Mouse (Mus musculus): ENCODE measurements at regions not wholly inside any gene's neighbourhood (a gene's known extent, or its start where the extent isn't known, plus 50 kb on each side); places are given as distances from the start of the nearest gene placed in this dataset.

- no peak for TF ChIP-seq POLR2A (IDR thresholded peaks at IDR 0.05; ENCODE audit: borderline replicate concordance, extremely low read depth, insufficient read depth, insufficient read length)
- Histone ChIP-seq H3K4me1 (ENCODE audit: control insufficient read depth, insufficient read depth, low read length) (no peaks in the 10 kb centered on the region), H3K27ac (replicated peaks; ENCODE audit: low read depth, low read length) (no peak overlapping the region), H3K4me3 (replicated peaks; ENCODE audit: low read length) (no peak overlapping the region), H3K4me2 (replicated peaks; ENCODE audit: low read depth, low read length, severe bottlenecking) (no peak overlapping the region), H3K27me3 (ENCODE audit: control insufficient read depth, insufficient read depth, low read length) (no peaks in the 10 kb centered on the region), H3K9ac (ENCODE audit: low read depth, low read length, severe bottlenecking) (no peak overlapping the region), H3K36me3 (ENCODE audit: control insufficient read depth, insufficient read depth, low read length) (no peaks in the 10 kb centered on the region), H3K9me3 (ENCODE audit: control insufficient read depth, low read length) (no peaks in the 10 kb centered on the region)
- WGBS, result 60% methylated on average over 3 of the region's 3 CpGs
- ATAC-seq (ENCODE audit: low FRiP score, low read depth) (no peak), DNase-seq (ENCODE audit: low spot score) (no peak)
Observed at GRCm38 (mm10) chr3:105359636-105360035, 92.5 kb upstream of the Kcnd3 start.

- H3K4me1 ChIP-seq (ENCODE audit: control insufficient read depth, insufficient read depth, low read length), result no peaks in the 10 kb centered on the region
- DNase-seq (ENCODE audit: low spot score), result no peak
- H3K4me2 ChIP-seq (replicated peaks; ENCODE audit: low read depth, low read length, severe bottlenecking), result no peak overlapping the region
- H3K4me3 ChIP-seq (replicated peaks; ENCODE audit: low read length), result no peak overlapping the region
- no peaks in the 10 kb centered on the region for H3K9me3 ChIP-seq (ENCODE audit: control insufficient read depth, low read length)
- H3K36me3 ChIP-seq (ENCODE audit: control insufficient read depth, insufficient read depth, low read length), result no peaks in the 10 kb centered on the region
- no peaks in the 10 kb centered on the region for H3K27me3 ChIP-seq (ENCODE audit: control insufficient read depth, insufficient read depth, low read length)
- no peak overlapping the region for H3K27ac ChIP-seq (replicated peaks; ENCODE audit: low read depth, low read length)
- no peak for TF ChIP-seq POLR2A (IDR thresholded peaks at IDR 0.05; ENCODE audit: borderline replicate concordance, extremely low read depth, insufficient read depth, insufficient read length)
- WGBS, result 86% methylated on average over 5 of the region's 5 CpGs
- ATAC-seq (ENCODE audit: low FRiP score, low read depth), result no peak
- H3K9ac ChIP-seq (ENCODE audit: low read depth, low read length, severe bottlenecking), result no peak overlapping the region
Observed at GRCm38 (mm10) chr3:105364685-105365084, 87.4 kb upstream of the Kcnd3 start.

GRCm38 (mm10) chr3:105366806-105367205, 85.3 kb upstream of the Kcnd3 start:
- no peak overlapping the region for H3K4me3 ChIP-seq (replicated peaks; ENCODE audit: low read length)
- no peaks in the 10 kb centered on the region for H3K4me1 ChIP-seq (ENCODE audit: control insufficient read depth, insufficient read depth, low read length)
- H3K27me3 ChIP-seq (ENCODE audit: control insufficient read depth, insufficient read depth, low read length), result no peaks in the 10 kb centered on the region
- 82% methylated on average over 6 of the region's 6 CpGs for WGBS
- H3K9ac ChIP-seq (ENCODE audit: low read depth, low read length, severe bottlenecking), result no peak overlapping the region
- ATAC-seq (ENCODE audit: low FRiP score, low read depth) (no peak), DNase-seq (ENCODE audit: low spot score) (no peak)
- no peaks in the 10 kb centered on the region for H3K36me3 ChIP-seq (ENCODE audit: control insufficient read depth, insufficient read depth, low read length)
- H3K9me3 ChIP-seq (ENCODE audit: control insufficient read depth, low read length), result no peaks in the 10 kb centered on the region
- H3K27ac ChIP-seq (replicated peaks; ENCODE audit: low read depth, low read length), result no peak overlapping the region
- H3K4me2 ChIP-seq (replicated peaks; ENCODE audit: low read depth, low read length, severe bottlenecking), result no peak overlapping the region
- no peak for TF ChIP-seq POLR2A (IDR thresholded peaks at IDR 0.05; ENCODE audit: borderline replicate concordance, extremely low read depth, insufficient read depth, insufficient read length)

- no peak overlapping the region for H3K9ac ChIP-seq (ENCODE audit: low read depth, low read length, severe bottlenecking)
- no peak overlapping the region for H3K27ac ChIP-seq (replicated peaks; ENCODE audit: low read depth, low read length)
- no peaks in the 10 kb centered on the region for H3K4me1 ChIP-seq (ENCODE audit: control insufficient read depth, insufficient read depth, low read length)
- no peaks in the 10 kb centered on the region for H3K36me3 ChIP-seq (ENCODE audit: control insufficient read depth, insufficient read depth, low read length)
- H3K4me3 ChIP-seq (replicated peaks; ENCODE audit: low read length), result no peak overlapping the region
- DNase-seq (ENCODE audit: low spot score) (no peak), ATAC-seq (ENCODE audit: low FRiP score, low read depth) (no peak)
- H3K27me3 ChIP-seq (ENCODE audit: control insufficient read depth, insufficient read depth, low read length), result no peaks in the 10 kb centered on the region
- no peak for TF ChIP-seq POLR2A (IDR thresholded peaks at IDR 0.05; ENCODE audit: borderline replicate concordance, extremely low read depth, insufficient read depth, insufficient read length)
- H3K4me2 ChIP-seq (replicated peaks; ENCODE audit: low read depth, low read length, severe bottlenecking), result no peak overlapping the region
- WGBS, result 62% methylated on average over 8 of the region's 8 CpGs
- no peaks in the 10 kb centered on the region for H3K9me3 ChIP-seq (ENCODE audit: control insufficient read depth, low read length)
Observed at GRCm38 (mm10) chr3:105367972-105368371, 84.2 kb upstream of the Kcnd3 start.

GRCm38 (mm10) chr3:105372371-105372828, 79.7 kb upstream of the Kcnd3 start:
- H3K4me3 ChIP-seq (replicated peaks; ENCODE audit: low read length), result no peak overlapping the region
- H3K27me3 ChIP-seq (ENCODE audit: control insufficient read depth, insufficient read depth, low read length), result no peaks in the 10 kb centered on the region
- no peak overlapping the region for H3K9ac ChIP-seq (ENCODE audit: low read depth, low read length, severe bottlenecking)
- ATAC-seq (ENCODE audit: low FRiP score, low read depth) (no peak), DNase-seq (ENCODE audit: low spot score) (no peak)
- WGBS, result 61% methylated on average over 6 of the region's 6 CpGs
- no peaks in the 10 kb centered on the region for H3K36me3 ChIP-seq (ENCODE audit: control insufficient read depth, insufficient read depth, low read length)
- no peak overlapping the region for H3K27ac ChIP-seq (replicated peaks; ENCODE audit: low read depth, low read length)
- no peaks in the 10 kb centered on the region for H3K9me3 ChIP-seq (ENCODE audit: control insufficient read depth, low read length)
- H3K4me1 ChIP-seq (ENCODE audit: control insufficient read depth, insufficient read depth, low read length), result no peaks in the 10 kb centered on the region
- no peak overlapping the region for H3K4me2 ChIP-seq (replicated peaks; ENCODE audit: low read depth, low read length, severe bottlenecking)
- TF ChIP-seq POLR2A (IDR thresholded peaks at IDR 0.05; ENCODE audit: borderline replicate concordance, extremely low read depth, insufficient read depth, insufficient read length), result no peak

GRCm38 (mm10) chr3:105374306-105374705, 77.8 kb upstream of the Kcnd3 start:
- H3K27me3 ChIP-seq (ENCODE audit: control insufficient read depth, insufficient read depth, low read length), result no peaks in the 10 kb centered on the region
- H3K27ac ChIP-seq (replicated peaks; ENCODE audit: low read depth, low read length), result no peak overlapping the region
- no peak overlapping the region for H3K9ac ChIP-seq (ENCODE audit: low read depth, low read length, severe bottlenecking)
- 79% methylated on average over 1 of the region's 1 CpGs for WGBS
- no peaks in the 10 kb centered on the region for H3K9me3 ChIP-seq (ENCODE audit: control insufficient read depth, low read length)
- H3K4me1 ChIP-seq (ENCODE audit: control insufficient read depth, insufficient read depth, low read length), result no peaks in the 10 kb centered on the region
- ATAC-seq (ENCODE audit: low FRiP score, low read depth) (no peak), DNase-seq (ENCODE audit: low spot score) (no peak)
- TF ChIP-seq POLR2A (IDR thresholded peaks at IDR 0.05; ENCODE audit: borderline replicate concordance, extremely low read depth, insufficient read depth, insufficient read length), result no peak
- H3K4me3 ChIP-seq (replicated peaks; ENCODE audit: low read length), result no peak overlapping the region
- no peaks in the 10 kb centered on the region for H3K36me3 ChIP-seq (ENCODE audit: control insufficient read depth, insufficient read depth, low read length)
- H3K4me2 ChIP-seq (replicated peaks; ENCODE audit: low read depth, low read length, severe bottlenecking), result no peak overlapping the region

Data from limb, embryonic 14.5 days (tissue).